Mouse (Mus musculus) neutrophil, adult 59 days (primary cell): Measurements from ENCODE around the gene Vmn2r103. TPM values are rescaled to one million over a fixed set of nuclear protein-coding genes. Genes with fewer than 3 reads are reported as not detected.

Experiments used
- total RNA-seq, 2 experiments: library from RNA; stranded (reverse); gene quantifications; 1 replicate in 1 of 2; 2 replicates in 1 of 2; pipeline ENCODE4 v1.2.4; 2023

Vmn2r103 gene
- not detected for total RNA-seq

DNA sequence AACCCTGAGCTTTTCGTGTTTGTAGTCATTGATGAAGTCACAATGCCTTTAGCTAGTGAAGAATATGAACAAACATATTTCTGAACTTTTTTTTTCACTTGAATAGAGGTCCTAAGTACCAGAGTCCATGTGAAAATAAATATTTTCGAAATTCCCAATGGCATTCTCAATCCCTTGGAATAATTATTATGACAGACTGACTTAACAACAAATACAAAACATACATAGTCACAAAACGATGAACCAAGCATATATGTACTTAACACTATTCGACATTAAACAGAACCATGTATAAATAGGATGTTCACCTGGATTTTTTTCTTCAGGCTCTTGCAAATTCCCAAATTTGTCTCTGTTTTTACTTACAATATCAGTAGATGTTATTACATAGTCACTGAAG, at the start of gene Vmn2r103:
Vmn2r103 (plus strand) TSS at position 301 of the 400 bp plus-strand sequence.

Other genes with a start within 250 kb of the Vmn2r103 start
- gene Vmn2r101, start 196.1 kb upstream of the Vmn2r103 start, total RNA-seq = not detected
- not detected for gene Vmn2r102, start 113.0 kb upstream of the Vmn2r103 start, total RNA-seq